Mouse (Mus musculus): ENCODE data around the gene Rtn4. TPM values are rescaled to one million over a fixed set of nuclear protein-coding genes. Genes with fewer than 3 reads are reported as not detected.

Rtn4 gene
- polyA plus RNA-seq, 1 experiment, result 108 TPM

GRCm38 (mm10) chr11:29679942-29680341 is 12.8 kb upstream of the Rtn4 start:
- 83% methylated on average over 3 of the region's 3 CpGs for WGBS
- no peaks in the 10 kb centered on the region for H3K4me1 ChIP-seq (ENCODE audit: control insufficient read depth, insufficient read depth, low read length)
- no peak for TF ChIP-seq CTCF (IDR thresholded peaks at IDR 0.05; ENCODE audit: insufficient read depth, low read length)
- no peak for TF ChIP-seq POLR2A (IDR thresholded peaks at IDR 0.05; ENCODE audit: borderline replicate concordance, extremely low read depth, low read depth, low read length)
- H3K4me3 ChIP-seq (replicated peaks; ENCODE audit: extremely low read depth, low read depth, low read length), result no peak overlapping the region
- no peak for DNase-seq

GRCm38 (mm10) chr11:29680771-29681170 is 12.0 kb upstream of the Rtn4 start:
- no peaks in the 10 kb centered on the region for H3K4me1 ChIP-seq (ENCODE audit: control insufficient read depth, insufficient read depth, low read length)
- 74% methylated on average over 3 of the region's 3 CpGs for WGBS
- no peak for TF ChIP-seq CTCF (IDR thresholded peaks at IDR 0.05; ENCODE audit: insufficient read depth, low read length)
- TF ChIP-seq POLR2A (IDR thresholded peaks at IDR 0.05; ENCODE audit: borderline replicate concordance, extremely low read depth, low read depth, low read length), result no peak
- DNase-seq, result no peak
- no peak overlapping the region for H3K4me3 ChIP-seq (replicated peaks; ENCODE audit: extremely low read depth, low read depth, low read length)

- WGBS, result 75% methylated on average over 2 of the region's 2 CpGs
- TF ChIP-seq CTCF (IDR thresholded peaks at IDR 0.05; ENCODE audit: insufficient read depth, low read length) (no peak), POLR2A (IDR thresholded peaks at IDR 0.05; ENCODE audit: borderline replicate concordance, extremely low read depth, low read depth, low read length) (no peak)
These were observed 8.5 kb upstream of the Rtn4 start for GRCm38 (mm10) chr11:29684272-29684671.

GRCm38 (mm10) chr11:29686176-29686575 is 6.6 kb upstream of the Rtn4 start:
- H3K4me3 ChIP-seq (replicated peaks; ENCODE audit: extremely low read depth, low read depth, low read length), result no peak overlapping the region
- 78% methylated on average over 2 of the region's 2 CpGs for WGBS
- no peaks in the 10 kb centered on the region for H3K4me1 ChIP-seq (ENCODE audit: control insufficient read depth, insufficient read depth, low read length)
- no peak for DNase-seq
- TF ChIP-seq POLR2A (IDR thresholded peaks at IDR 0.05; ENCODE audit: borderline replicate concordance, extremely low read depth, low read depth, low read length), result no peak

More at GRCm38 (mm10) chr11:29684272-29684671, 8.5 kb upstream of the Rtn4 start:
- DNase-seq, result no peak
- Histone ChIP-seq H3K4me3 (replicated peaks; ENCODE audit: extremely low read depth, low read depth, low read length) (no peak overlapping the region), H3K4me1 (ENCODE audit: control insufficient read depth, insufficient read depth, low read length) (no peaks in the 10 kb centered on the region)

- no peaks in the 10 kb centered on the region; the same call in 1 of the 2 replicates for H3K4me1 ChIP-seq (ENCODE audit: control insufficient read depth, insufficient read depth, low read length)
- no peak for DNase-seq
- no peak overlapping the region for H3K4me3 ChIP-seq (replicated peaks; ENCODE audit: extremely low read depth, low read depth, low read length)
- TF ChIP-seq CTCF (IDR thresholded peaks at IDR 0.05; ENCODE audit: insufficient read depth, low read length) (no peak), POLR2A (IDR thresholded peaks at IDR 0.05; ENCODE audit: borderline replicate concordance, extremely low read depth, low read depth, low read length) (no peak)
- WGBS, result 57% methylated on average over 1 of the region's 1 CpGs
These were observed 1.2 kb upstream of the Rtn4 start for GRCm38 (mm10) chr11:29691556-29691955.

DNA sequence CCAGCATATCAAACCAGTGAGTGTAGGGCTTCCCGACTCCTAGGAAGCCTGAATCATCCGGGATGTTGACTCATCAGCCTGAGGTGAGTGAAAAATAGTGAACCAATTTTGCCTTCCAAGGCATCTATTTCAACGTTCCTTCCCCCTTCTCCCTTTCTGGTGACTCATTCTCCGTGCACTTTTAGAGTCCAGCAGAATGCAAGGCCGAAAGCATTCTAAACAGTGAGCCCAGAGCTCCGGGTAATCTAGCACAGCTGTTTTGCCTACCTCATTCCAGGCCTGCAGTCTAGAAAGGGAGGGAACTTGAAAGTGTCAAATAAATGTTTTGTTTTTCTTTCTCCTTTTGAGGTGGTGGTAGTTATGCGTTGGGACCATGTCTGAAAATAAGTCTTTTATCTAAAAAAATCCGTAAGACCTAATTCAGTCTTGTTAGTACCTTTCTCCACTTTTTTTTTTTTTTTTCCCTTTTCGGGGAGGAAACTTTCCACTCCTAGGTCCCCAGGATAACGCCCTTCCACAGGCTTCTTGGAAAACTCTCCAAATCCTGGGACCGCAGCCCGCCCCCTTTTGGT is 550 bp upstream of the Rtn4 start:
- peak; percentile 23 for DNase-seq
- H3K4me3 ChIP-seq (replicated peaks; ENCODE audit: extremely low read depth, low read depth, low read length), result no peak overlapping the region
- TF ChIP-seq CTCF (IDR thresholded peaks at IDR 0.05; ENCODE audit: insufficient read depth, low read length) (peak; percentile 8; the same call in 1 of the 2 replicates), POLR2A (IDR thresholded peaks at IDR 0.05; ENCODE audit: borderline replicate concordance, extremely low read depth, low read depth, low read length) (no peak)

DNA sequence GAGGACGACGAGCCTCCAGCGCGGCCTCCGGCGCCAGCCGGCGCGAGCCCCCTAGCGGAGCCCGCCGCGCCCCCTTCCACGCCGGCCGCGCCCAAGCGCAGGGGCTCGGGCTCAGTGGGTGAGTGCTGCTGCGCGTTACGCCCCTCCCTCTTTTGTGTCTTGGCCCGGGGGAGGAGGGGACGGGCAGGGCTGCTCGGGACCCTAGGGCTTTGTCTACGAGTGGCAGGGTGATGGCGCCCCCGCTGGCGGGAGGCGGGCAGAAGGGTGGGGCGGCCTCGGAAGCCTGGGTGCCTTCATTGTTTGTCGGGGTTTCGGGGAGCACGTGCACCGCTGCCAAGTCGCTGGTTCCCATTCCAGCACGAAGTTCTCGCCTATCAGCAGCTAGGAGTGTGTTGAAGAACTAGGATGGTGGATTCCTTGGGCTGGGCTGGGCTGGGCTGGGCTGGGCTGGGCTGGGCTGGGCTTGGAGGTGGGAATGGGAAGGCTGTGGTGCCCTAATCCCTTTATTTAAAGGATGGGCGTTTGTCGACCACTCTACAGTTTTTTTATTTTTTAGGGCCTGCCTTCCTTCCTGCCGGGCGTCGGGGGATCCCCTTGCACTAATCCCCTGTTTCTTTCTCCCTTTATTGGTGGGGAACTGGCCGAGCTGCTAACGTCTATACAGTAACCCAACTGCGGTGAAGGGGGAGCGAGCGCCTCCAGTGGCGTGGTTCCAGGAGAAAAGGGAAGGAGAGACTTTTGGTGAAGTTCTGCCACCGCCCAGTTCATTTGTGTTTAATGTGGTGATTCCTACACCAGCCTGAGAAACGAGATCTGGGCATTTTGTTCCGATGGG is 1.0 kb downstream of the Rtn4 start:
- peak; percentile 51 for TF ChIP-seq CTCF (IDR thresholded peaks at IDR 0.05; ENCODE audit: insufficient read depth, low read length)
- TF ChIP-seq POLR2A (IDR thresholded peaks at IDR 0.05; ENCODE audit: borderline replicate concordance, extremely low read depth, low read depth, low read length), result no peak
- WGBS, result 1% methylated on average over 53 of the region's 53 CpGs
- Histone ChIP-seq H3K4me1 (ENCODE audit: control insufficient read depth, insufficient read depth, low read length) (no peaks in the 10 kb centered on the region; the same call in 1 of the 2 replicates), H3K4me3 (replicated peaks; ENCODE audit: extremely low read depth, low read depth, low read length) (peak overlapping the region; percentile 90)
- peak; percentile 88 for DNase-seq

More for the DNA sequence above, 550 bp upstream of the Rtn4 start:
- no peaks in the 10 kb centered on the region; the same call in 1 of the 2 replicates for H3K4me1 ChIP-seq (ENCODE audit: control insufficient read depth, insufficient read depth, low read length)
- 7% methylated on average over 12 of the region's 12 CpGs for WGBS

DNA sequence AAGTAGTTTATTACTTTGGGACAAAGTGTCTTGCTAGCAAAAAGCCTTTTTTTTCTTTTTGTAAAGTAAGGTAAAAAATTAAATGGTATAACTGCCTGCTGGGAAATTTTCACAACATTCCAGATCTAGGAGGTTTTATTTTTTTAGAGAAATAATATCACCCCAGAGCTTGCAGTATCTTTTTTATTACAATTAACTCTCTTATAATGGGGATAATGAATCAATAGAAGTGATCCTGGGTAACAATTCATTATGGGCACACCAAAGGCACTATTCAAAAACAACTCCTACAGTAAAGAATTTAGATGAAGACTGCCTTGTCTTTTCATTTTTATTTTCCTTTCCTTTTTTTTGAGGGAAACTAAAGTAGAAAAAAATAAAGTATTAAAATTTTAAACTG is 2.0 kb downstream of the Rtn4 start:
- Histone ChIP-seq H3K4me3 (replicated peaks; ENCODE audit: extremely low read depth, low read depth, low read length) (no peak overlapping the region), H3K4me1 (ENCODE audit: control insufficient read depth, insufficient read depth, low read length) (no peaks in the 10 kb centered on the region; the same call in 1 of the 2 replicates)
- TF ChIP-seq CTCF (IDR thresholded peaks at IDR 0.05; ENCODE audit: insufficient read depth, low read length) (no peak), POLR2A (IDR thresholded peaks at IDR 0.05; ENCODE audit: borderline replicate concordance, extremely low read depth, low read depth, low read length) (no peak)
- no peak for DNase-seq

- DNase-seq, result no peak
- peaks cover 9% of the 10 kb centered on the region for H3K4me1 ChIP-seq (ENCODE audit: control insufficient read depth, insufficient read depth, low read length)
- TF ChIP-seq CTCF (IDR thresholded peaks at IDR 0.05; ENCODE audit: insufficient read depth, low read length), result no peak
- TF ChIP-seq POLR2A (IDR thresholded peaks at IDR 0.05; ENCODE audit: borderline replicate concordance, extremely low read depth, low read depth, low read length), result no peak
- 60% methylated on average over 3 of the region's 3 CpGs for WGBS
- no peak overlapping the region for H3K4me3 ChIP-seq (replicated peaks; ENCODE audit: extremely low read depth, low read depth, low read length)
These were observed 10.0 kb downstream of the Rtn4 start for GRCm38 (mm10) chr11:29702721-29703120.

GRCm38 (mm10) chr11:29705263-29705662 is 12.5 kb downstream of the Rtn4 start:
- TF ChIP-seq CTCF (IDR thresholded peaks at IDR 0.05; ENCODE audit: insufficient read depth, low read length) (no peak), POLR2A (IDR thresholded peaks at IDR 0.05; ENCODE audit: borderline replicate concordance, extremely low read depth, low read depth, low read length) (no peak)
- DNase-seq, result no peak
- H3K4me3 ChIP-seq (replicated peaks; ENCODE audit: extremely low read depth, low read depth, low read length), result no peak overlapping the region
- peaks cover 9% of the 10 kb centered on the region for H3K4me1 ChIP-seq (ENCODE audit: control insufficient read depth, insufficient read depth, low read length)

Data from lung, adult 2 months (tissue).